Mouse (Mus musculus) splenic B cell, adult 2 months (primary cell): ENCODE results near the gene Ncl.
"Not testable (repeated sequence)": the region's sequence is repeated elsewhere in the genome, so short reads cannot be mapped to it uniquely, and the experiment has no call there.

Experiments used
- DNase-seq: peaks from one replicate; pipeline ENCODE4 v3.0.0-alpha.2; 2011; ENCODE audit warnings: low read depth, low spot score
- H3K27me3 ChIP-seq: 2 replicates; pipeline ENCODE4 v1.6.1; 2012; ENCODE audit warnings: mild to moderate bottlenecking, low read length, moderate library complexity, mixed read lengths; ENCODE audit not compliant: control insufficient read depth, poor library complexity, insufficient read depth, severe bottlenecking
- H3K36me3 ChIP-seq: 2 replicates; pipeline ENCODE4 v1.6.1; 2012; ENCODE audit warnings: mild to moderate bottlenecking, low read length, moderate library complexity, mixed read lengths; ENCODE audit not compliant: control insufficient read depth, poor library complexity, insufficient read depth, severe bottlenecking

Ncl gene

GRCm38 (mm10) chr1:86348083-86348482 lies 11.1 kb downstream of the Ncl start:
- Histone ChIP-seq H3K27me3 (no peaks in the 10 kb centered on the region), H3K36me3 (peaks cover 12% of the 10 kb centered on the region)
- DNase-seq, result no peak

DNA sequence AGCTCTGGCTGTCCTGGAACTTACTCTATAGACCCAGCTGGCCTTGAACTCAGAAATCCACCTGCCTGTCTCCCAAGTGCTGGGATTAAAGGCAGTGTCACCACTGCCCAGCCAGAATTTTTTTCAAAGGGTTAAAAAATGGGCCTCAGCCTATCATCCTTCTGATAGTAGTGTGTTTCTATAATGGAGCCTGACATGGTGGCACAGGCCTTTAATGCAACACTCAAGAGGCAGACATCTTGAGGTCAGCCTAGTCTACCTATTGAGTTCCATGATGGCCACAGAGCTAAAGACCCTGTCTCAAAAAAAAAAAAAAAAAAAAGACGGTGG lies 11.5 kb downstream of the Ncl start:
- H3K36me3 ChIP-seq, result peaks cover 10% of the 10 kb centered on the region
- DNase-seq, result no peak
- no peaks in the 10 kb centered on the region for H3K27me3 ChIP-seq

- DNase-seq, result no peak
- peaks cover 8% of the 10 kb centered on the region for H3K36me3 ChIP-seq
- no peaks in the 10 kb centered on the region for H3K27me3 ChIP-seq
Observed at GRCm38 (mm10) chr1:86346851-86347715, 12.1 kb downstream of the Ncl start.

GRCm38 (mm10) chr1:86345956-86346355 lies 13.2 kb downstream of the Ncl start:
- DNase-seq, result no peak
- peaks cover 5% of the 10 kb centered on the region for H3K36me3 ChIP-seq

DNA sequence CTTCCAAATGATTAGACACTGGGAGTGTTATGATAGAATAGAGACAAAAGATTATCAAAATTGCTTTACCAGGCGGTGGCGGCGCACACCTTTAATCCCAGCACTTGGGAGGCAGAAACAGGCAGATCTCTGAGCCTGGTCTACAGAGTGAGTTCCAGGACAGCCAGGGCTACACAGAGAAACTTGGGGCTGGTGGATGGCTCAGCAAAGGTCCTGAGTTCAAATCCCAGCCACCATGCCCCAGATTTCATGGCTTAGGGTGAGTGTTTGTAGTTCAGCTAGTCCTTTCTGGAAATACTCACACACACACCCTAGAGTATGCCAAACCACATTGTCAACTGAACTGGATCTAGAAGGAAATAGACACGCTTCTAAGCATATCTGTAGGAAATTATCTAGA lies 14.1 kb downstream of the Ncl start:
- no peak for DNase-seq
- peaks cover 5% of the 10 kb centered on the region for H3K36me3 ChIP-seq
- no peaks in the 10 kb centered on the region for H3K27me3 ChIP-seq

More at GRCm38 (mm10) chr1:86345956-86346355, 13.2 kb downstream of the Ncl start:
- H3K27me3 ChIP-seq, result no peaks in the 10 kb centered on the region

GRCm38 (mm10) chr1:86343969-86344861 lies 15.0 kb downstream of the Ncl start:
- peak; percentile 38 for DNase-seq
- peaks cover 2% of the 10 kb centered on the region for H3K36me3 ChIP-seq
- H3K27me3 ChIP-seq, result no peaks in the 10 kb centered on the region

GRCm38 (mm10) chr1:86343087-86343645 lies 16.0 kb downstream of the Ncl start:
- Histone ChIP-seq H3K27me3 (no peaks in the 10 kb centered on the region), H3K36me3 (peaks cover 2% of the 10 kb centered on the region; the same call in 1 of the 2 replicates)
- no peak for DNase-seq

DNA sequence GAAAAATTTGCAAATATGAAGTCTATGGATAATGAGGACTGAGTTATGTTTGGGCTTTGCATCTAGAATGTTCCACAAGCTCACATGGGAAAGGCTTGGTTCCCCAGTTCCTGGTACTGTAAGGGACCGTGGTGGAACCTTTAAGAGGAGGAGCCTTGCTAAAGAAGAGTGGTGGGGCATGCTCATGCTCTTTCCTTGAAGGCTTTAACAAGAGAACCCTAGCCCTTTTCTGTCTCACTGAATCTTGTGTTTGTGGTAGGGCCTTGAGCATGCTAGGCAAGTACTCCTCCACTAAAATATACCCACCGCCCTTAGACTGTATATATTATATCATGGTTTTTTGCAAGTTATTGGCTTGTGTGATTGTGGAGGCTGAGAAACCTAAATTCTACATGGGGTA lies 16.8 kb downstream of the Ncl start:
- DNase-seq, result no peak
- Histone ChIP-seq H3K27me3 (no peaks in the 10 kb centered on the region), H3K36me3 (peaks cover 2% of the 10 kb centered on the region; the same call in 1 of the 2 replicates)

- H3K27me3 ChIP-seq, H3K36me3 ChIP-seq, DNase-seq: not testable (repeated sequence)
Observed at GRCm38 (mm10) chr1:86341096-86341495, 18.1 kb downstream of the Ncl start.

- Histone ChIP-seq H3K27me3 (no peaks in the 10 kb centered on the region), H3K36me3 (no peaks in the 10 kb centered on the region)
- peak; percentile 93 for DNase-seq
Observed at GRCm38 (mm10) chr1:86339156-86339812, 19.9 kb downstream of the Ncl start.

DNA sequence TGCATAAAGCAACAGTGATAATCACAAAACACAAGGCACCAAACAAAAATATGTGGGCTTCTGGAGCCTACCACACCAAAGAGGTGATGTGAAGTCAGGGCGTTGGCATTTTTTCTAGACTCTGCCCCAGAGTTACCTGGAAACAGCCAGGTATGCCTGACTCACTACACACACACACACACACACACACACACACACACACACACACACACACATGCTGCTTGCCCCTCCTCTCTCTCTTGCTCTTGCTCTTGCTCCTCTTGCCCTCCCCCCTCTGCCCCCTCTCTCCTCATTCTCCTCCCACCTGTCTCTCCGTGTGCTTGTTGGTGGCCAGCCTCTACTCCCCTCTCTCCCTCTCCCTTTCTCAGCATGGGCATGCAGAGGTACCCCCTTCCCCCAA lies 22.9 kb downstream of the Ncl start:
- H3K27me3 ChIP-seq, result no peaks in the 10 kb centered on the region
- H3K36me3 ChIP-seq, result no peaks in the 10 kb centered on the region
- no peak for DNase-seq

DNA sequence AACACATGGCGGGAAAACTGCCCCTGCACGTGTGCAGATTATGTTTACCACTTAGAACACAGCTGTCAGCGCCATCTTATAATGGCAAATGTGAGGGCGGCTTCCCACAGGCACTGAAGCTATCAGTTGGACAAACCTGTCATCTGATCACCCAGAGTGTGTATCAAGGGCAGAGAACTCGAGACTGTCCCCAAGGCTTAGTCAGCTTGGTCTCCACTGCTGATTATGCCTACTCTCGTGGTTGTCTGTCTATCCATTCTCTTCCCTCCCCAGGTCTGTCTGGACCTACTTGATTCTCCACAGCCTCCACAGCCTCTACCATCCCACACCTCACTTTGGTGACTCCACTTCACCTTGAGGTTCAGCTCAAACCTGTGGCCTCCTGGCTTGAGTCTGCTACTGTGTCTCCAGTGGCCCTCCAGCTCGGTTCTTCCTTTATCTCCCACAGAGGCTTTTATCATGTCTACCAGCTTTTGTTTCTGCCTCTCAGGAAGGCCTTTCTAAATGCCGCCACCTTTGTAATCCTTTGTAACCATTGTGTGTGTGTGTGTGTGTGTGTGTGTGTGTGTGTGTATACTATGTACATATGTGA lies 38.3 kb downstream of the Ncl start:
- no peak for DNase-seq
- Histone ChIP-seq H3K36me3 (no peaks in the 10 kb centered on the region), H3K27me3 (no peaks in the 10 kb centered on the region)

DNA sequence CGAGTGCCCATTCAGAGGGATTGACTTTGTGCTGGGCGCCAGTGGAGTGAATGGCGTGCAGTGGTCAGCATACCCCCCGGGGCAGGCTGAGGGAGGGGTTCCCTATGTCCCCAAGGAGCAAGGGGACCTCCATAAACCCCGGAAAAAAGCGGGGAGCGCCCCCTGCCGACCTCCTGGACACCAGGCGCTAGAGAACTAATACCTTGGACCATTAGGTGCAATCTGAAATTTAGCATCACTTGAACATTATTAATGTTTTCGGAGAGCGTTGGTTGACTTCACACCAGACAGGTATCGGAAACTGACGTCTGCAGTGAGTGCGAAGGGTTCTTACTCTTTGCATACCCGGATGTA lies 45.5 kb downstream of the Ncl start:
- DNase-seq, result peak; percentile 62
- Histone ChIP-seq H3K36me3 (no peaks in the 10 kb centered on the region), H3K27me3 (no peaks in the 10 kb centered on the region)

DNA sequence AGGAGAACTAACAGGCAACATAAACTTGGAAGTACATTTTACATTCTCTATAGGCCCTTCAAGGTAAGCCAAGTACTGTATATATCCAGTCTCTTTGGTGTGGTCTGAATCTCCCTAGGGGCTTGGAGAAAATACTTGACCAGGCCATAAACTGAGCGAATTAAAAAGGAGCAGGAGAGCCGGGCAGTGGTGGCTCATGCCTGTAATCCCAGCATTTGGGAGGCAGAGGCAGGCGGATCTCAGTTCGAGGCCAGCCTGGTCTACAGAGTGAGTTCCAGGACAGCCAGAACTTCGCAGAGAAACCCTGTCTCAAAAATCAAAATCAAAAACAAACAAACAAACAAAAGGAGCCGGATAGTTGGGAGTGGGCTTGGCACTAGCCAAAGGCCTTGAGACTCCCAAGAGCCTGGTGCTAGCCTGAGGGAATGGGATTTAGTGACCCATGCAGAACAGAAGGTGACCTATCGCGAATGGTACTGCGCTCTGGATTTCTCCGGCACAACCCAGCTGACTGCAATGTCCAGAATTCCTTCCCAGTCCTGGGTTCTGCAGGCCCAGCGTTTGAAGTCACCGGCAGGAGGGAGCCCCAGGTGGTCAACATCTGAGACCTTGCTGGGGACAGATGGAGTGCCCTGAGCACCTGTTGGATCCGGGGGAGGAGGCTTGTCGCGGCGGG lies 46.0 kb downstream of the Ncl start:
- Histone ChIP-seq H3K36me3 (no peaks in the 10 kb centered on the region), H3K27me3 (no peaks in the 10 kb centered on the region)
- no peak for DNase-seq
